Mouse (Mus musculus) common myeloid progenitor, adult 5-6 weeks (primary cell): ENCODE results near the gene Igfbp6. TPM values are rescaled to one million over a fixed set of nuclear protein-coding genes. Genes with fewer than 3 reads are reported as not detected.

Source experiments
- ATAC-seq: replicated peaks from 2 replicates; pipeline ENCODE4 v1.8.0; 2016; ENCODE audit warnings: low read depth, mild to moderate bottlenecking, moderate TSS enrichment, inconsistent platforms; ENCODE audit not compliant: poor library complexity, severe bottlenecking
- total RNA-seq: library from RNA; stranded (forward); fragments of 200-1000, 187-1606 nt; gene quantifications from 2 replicates; pipeline ENCODE4 v1.2.3, GENCODE M21; 2017

Igfbp6 gene
- total RNA-seq, 1 experiment from 2014 or later: not detected

- ATAC-seq: no peak
These were observed 23.5 kb downstream of the Igfbp6 start for GRCm38 (mm10) chr15:102167620-102168021.

GRCm38 (mm10) chr15:102169064-102169463 lies 24.9 kb downstream of the Igfbp6 start:
- no peak for ATAC-seq

- ATAC-seq: no peak
These were observed 29.4 kb downstream of the Igfbp6 start for GRCm38 (mm10) chr15:102173581-102173980.

- no peak for ATAC-seq
These were observed 31.7 kb downstream of the Igfbp6 start for GRCm38 (mm10) chr15:102175736-102176319.

- 0 out of 2 replicates have a peak, but pooled peaks have one; percentile 39 for ATAC-seq
These were observed 32.6 kb downstream of the Igfbp6 start for GRCm38 (mm10) chr15:102176571-102177316.

- ATAC-seq: no peak
These were observed 33.3 kb downstream of the Igfbp6 start for GRCm38 (mm10) chr15:102177417-102177816.

- ATAC-seq: peak; percentile 77
These were observed 34.1 kb downstream of the Igfbp6 start for GRCm38 (mm10) chr15:102178279-102178678.

GRCm38 (mm10) chr15:102179106-102179505 lies 34.9 kb downstream of the Igfbp6 start:
- no peak for ATAC-seq

- no peak for ATAC-seq
These were observed 35.8 kb downstream of the Igfbp6 start for GRCm38 (mm10) chr15:102179924-102180323.

GRCm38 (mm10) chr15:102183076-102183475 lies 38.9 kb downstream of the Igfbp6 start:
- ATAC-seq: no peak

GRCm38 (mm10) chr15:102186239-102186638 lies 42.1 kb downstream of the Igfbp6 start:
- ATAC-seq: no peak

- ATAC-seq: no peak
These were observed 43.9 kb downstream of the Igfbp6 start for GRCm38 (mm10) chr15:102188096-102188495.

GRCm38 (mm10) chr15:102188883-102189282 lies 44.7 kb downstream of the Igfbp6 start:
- ATAC-seq: no peak

- no peak for ATAC-seq
These were observed 47.5 kb downstream of the Igfbp6 start for GRCm38 (mm10) chr15:102191699-102192098.

- peak; percentile 54 for ATAC-seq
These were observed 48.2 kb downstream of the Igfbp6 start for GRCm38 (mm10) chr15:102192271-102192812.

GRCm38 (mm10) chr15:102192820-102193386 lies 48.7 kb downstream of the Igfbp6 start:
- ATAC-seq: peak; percentile 42; the same call in 1 of the 2 replicates

GRCm38 (mm10) chr15:102193652-102194051 lies 49.5 kb downstream of the Igfbp6 start:
- no peak for ATAC-seq

- peak; percentile 34 for ATAC-seq
These were observed 50.3 kb downstream of the Igfbp6 start for GRCm38 (mm10) chr15:102194439-102194838.

- ATAC-seq: no peak
These were observed 51.2 kb downstream of the Igfbp6 start for GRCm38 (mm10) chr15:102195373-102195772.

GRCm38 (mm10) chr15:102198841-102199240 lies 54.7 kb downstream of the Igfbp6 start:
- no peak for ATAC-seq
